Mouse (Mus musculus): ENCODE data around the gene Gm10318. TPM values are rescaled to one million over a fixed set of nuclear protein-coding genes. Genes with fewer than 3 reads are reported as not detected.

The Gm10318 gene
- polyA plus RNA-seq, 1 experiment, result not detected

- Histone ChIP-seq H3K4me3 (no peak overlapping the region), H3K27me3 (ENCODE audit: control insufficient read depth, insufficient read depth, insufficient read length) (peaks cover 8% of the 10 kb centered on the region), H3K4me2 (ENCODE audit: low read depth) (no peak overlapping the region), H3ac (ENCODE audit: control insufficient read depth, insufficient read length) (no peak overlapping the region), H3K36me3 (ENCODE audit: control insufficient read depth, insufficient read depth) (no peaks in the 10 kb centered on the region), H3K79me2 (ENCODE audit: control insufficient read depth, insufficient read depth) (no peaks in the 10 kb centered on the region)
- TF ChIP-seq POLR2AphosphoS2 (IDR thresholded peaks at IDR 0.05; ENCODE audit: insufficient read length, low read depth), result no peak
- no peak for TF ChIP-seq MAX (IDR thresholded peaks at IDR 0.05; ENCODE audit: low read depth)
- TF ChIP-seq MYOG (IDR thresholded peaks at IDR 0.05; ENCODE audit: control insufficient read depth in 1 of 3, insufficient read depth in 1 of 3, insufficient read length in 2 of 3, low read depth in 2 of 3), result no peak
- no peak for TF ChIP-seq USF1 (IDR thresholded peaks at IDR 0.05; ENCODE audit: low read depth)
- TF ChIP-seq TCF12 (IDR thresholded peaks at IDR 0.05; ENCODE audit: insufficient read depth, poor library complexity, severe bottlenecking), result no peak
- TF ChIP-seq REST (IDR thresholded peaks at IDR 0.05; ENCODE audit: insufficient read depth, insufficient read length), result no peak
- TF ChIP-seq TCF3 (IDR thresholded peaks at IDR 0.05; ENCODE audit: insufficient read length, low read depth), result no peak
- no peak for TF ChIP-seq MYOD1 (IDR thresholded peaks at IDR 0.05; ENCODE audit: control insufficient read depth in 1 of 3, insufficient read length in 2 of 3, low read depth in 2 of 3)
- TF ChIP-seq E2F4 (IDR thresholded peaks at IDR 0.05; ENCODE audit: insufficient read depth), result no peak
- TF ChIP-seq POLR2A (IDR thresholded peaks at IDR 0.05; ENCODE audit: insufficient read length, low read depth), result no peak
- TF ChIP-seq CEBPB (IDR thresholded peaks at IDR 0.05; ENCODE audit: insufficient read depth, poor library complexity, severe bottlenecking), result no peak
- TF ChIP-seq SRF (IDR thresholded peaks at IDR 0.05; ENCODE audit: control insufficient read depth, insufficient read length, low read depth), result no peak
Measured at GRCm38 (mm10) chr10:77815514-77815913, 37.1 kb upstream of the Gm10318 start.

GRCm38 (mm10) chr10:77818523-77818922 is 34.1 kb upstream of the Gm10318 start:
- no peaks in the 10 kb centered on the region for H3K36me3 ChIP-seq (ENCODE audit: control insufficient read depth, insufficient read depth)
- no peaks in the 10 kb centered on the region for H3K79me2 ChIP-seq (ENCODE audit: control insufficient read depth, insufficient read depth)
- H3K4me2 ChIP-seq (ENCODE audit: low read depth), result no peak overlapping the region
- TF ChIP-seq USF1 (IDR thresholded peaks at IDR 0.05; ENCODE audit: low read depth) (no peak), TCF12 (IDR thresholded peaks at IDR 0.05; ENCODE audit: insufficient read depth, poor library complexity, severe bottlenecking) (no peak)
- no peak overlapping the region for H3ac ChIP-seq (ENCODE audit: control insufficient read depth, insufficient read length)
- H3K27me3 ChIP-seq (ENCODE audit: control insufficient read depth, insufficient read depth, insufficient read length), result peaks cover 13% of the 10 kb centered on the region
- no peak overlapping the region for H3K4me3 ChIP-seq

- Histone ChIP-seq H3K4me2 (ENCODE audit: low read depth) (no peak overlapping the region), H3ac (ENCODE audit: control insufficient read depth, insufficient read length) (no peak overlapping the region), H3K79me2 (ENCODE audit: control insufficient read depth, insufficient read depth) (no peaks in the 10 kb centered on the region), H3K27me3 (ENCODE audit: control insufficient read depth, insufficient read depth, insufficient read length) (peaks cover 13% of the 10 kb centered on the region), H3K36me3 (ENCODE audit: control insufficient read depth, insufficient read depth) (no peaks in the 10 kb centered on the region), H3K4me3 (no peak overlapping the region)
- TF ChIP-seq POLR2A (IDR thresholded peaks at IDR 0.05; ENCODE audit: insufficient read length, low read depth), result no peak
- no peak for TF ChIP-seq TCF3 (IDR thresholded peaks at IDR 0.05; ENCODE audit: insufficient read length, low read depth)
- TF ChIP-seq MYOG (IDR thresholded peaks at IDR 0.05; ENCODE audit: control insufficient read depth in 1 of 3, insufficient read depth in 1 of 3, insufficient read length in 2 of 3, low read depth in 2 of 3), result no peak
- no peak for TF ChIP-seq REST (IDR thresholded peaks at IDR 0.05; ENCODE audit: insufficient read depth, insufficient read length)
- no peak for TF ChIP-seq MAX (IDR thresholded peaks at IDR 0.05; ENCODE audit: low read depth)
- TF ChIP-seq POLR2AphosphoS2 (IDR thresholded peaks at IDR 0.05; ENCODE audit: insufficient read length, low read depth), result no peak
- no peak for TF ChIP-seq USF1 (IDR thresholded peaks at IDR 0.05; ENCODE audit: low read depth)
- TF ChIP-seq MYOD1 (IDR thresholded peaks at IDR 0.05; ENCODE audit: control insufficient read depth in 1 of 3, insufficient read length in 2 of 3, low read depth in 2 of 3), result no peak
- no peak for TF ChIP-seq E2F4 (IDR thresholded peaks at IDR 0.05; ENCODE audit: insufficient read depth)
- no peak for TF ChIP-seq TCF12 (IDR thresholded peaks at IDR 0.05; ENCODE audit: insufficient read depth, poor library complexity, severe bottlenecking)
- TF ChIP-seq CEBPB (IDR thresholded peaks at IDR 0.05; ENCODE audit: insufficient read depth, poor library complexity, severe bottlenecking), result no peak
- no peak for TF ChIP-seq SRF (IDR thresholded peaks at IDR 0.05; ENCODE audit: control insufficient read depth, insufficient read length, low read depth)
Measured at GRCm38 (mm10) chr10:77819203-77819602, 33.5 kb upstream of the Gm10318 start.

GRCm38 (mm10) chr10:77826951-77827350 is 25.7 kb upstream of the Gm10318 start, which contains the start of gene Krtap10-4:
TSS of gene Krtap10-4 (minus strand) at chr10:77827095.
- H3K36me3 ChIP-seq (ENCODE audit: control insufficient read depth, insufficient read depth), result no peaks in the 10 kb centered on the region
- TF ChIP-seq POLR2AphosphoS2 (IDR thresholded peaks at IDR 0.05; ENCODE audit: insufficient read length, low read depth), result no peak
- TF ChIP-seq USF1 (IDR thresholded peaks at IDR 0.05; ENCODE audit: low read depth), result no peak
- no peak for TF ChIP-seq SRF (IDR thresholded peaks at IDR 0.05; ENCODE audit: control insufficient read depth, insufficient read length, low read depth)
- TF ChIP-seq MAX (IDR thresholded peaks at IDR 0.05; ENCODE audit: low read depth), result no peak
- no peak for TF ChIP-seq POLR2A (IDR thresholded peaks at IDR 0.05; ENCODE audit: insufficient read length, low read depth)
- TF ChIP-seq TCF3 (IDR thresholded peaks at IDR 0.05; ENCODE audit: insufficient read length, low read depth), result no peak
- TF ChIP-seq REST (IDR thresholded peaks at IDR 0.05; ENCODE audit: insufficient read depth, insufficient read length), result no peak
- no peak for TF ChIP-seq MYOG (IDR thresholded peaks at IDR 0.05; ENCODE audit: control insufficient read depth in 1 of 3, insufficient read depth in 1 of 3, insufficient read length in 2 of 3, low read depth in 2 of 3)
- H3K27me3 ChIP-seq (ENCODE audit: control insufficient read depth, insufficient read depth, insufficient read length), result peaks cover 11% of the 10 kb centered on the region
- no peaks in the 10 kb centered on the region for H3K79me2 ChIP-seq (ENCODE audit: control insufficient read depth, insufficient read depth)
- no peak within 1 kb of the TSS for H3K4me3 ChIP-seq
- no peak within 1 kb of the TSS for H3K4me2 ChIP-seq (ENCODE audit: low read depth)
- H3ac ChIP-seq (ENCODE audit: control insufficient read depth, insufficient read length), result no peak within 1 kb of the TSS

GRCm38 (mm10) chr10:77835647-77836046 is 17.0 kb upstream of the Gm10318 start, which contains the start of gene Krtap10-10:
TSS of gene Krtap10-10 (plus strand) at chr10:77835947.
- no peaks in the 10 kb centered on the region for H3K36me3 ChIP-seq (ENCODE audit: control insufficient read depth, insufficient read depth)
- H3ac ChIP-seq (ENCODE audit: control insufficient read depth, insufficient read length), result no peak within 1 kb of the TSS
- H3K4me3 ChIP-seq, result no peak within 1 kb of the TSS
- H3K79me2 ChIP-seq (ENCODE audit: control insufficient read depth, insufficient read depth), result no peaks in the 10 kb centered on the region
- no peak within 1 kb of the TSS for H3K4me2 ChIP-seq (ENCODE audit: low read depth)
- no peak for TF ChIP-seq POLR2A (IDR thresholded peaks at IDR 0.05; ENCODE audit: insufficient read length, low read depth)
- no peak for TF ChIP-seq MYOG (IDR thresholded peaks at IDR 0.05; ENCODE audit: control insufficient read depth in 1 of 3, insufficient read depth in 1 of 3, insufficient read length in 2 of 3, low read depth in 2 of 3)
- TF ChIP-seq MAX (IDR thresholded peaks at IDR 0.05; ENCODE audit: low read depth), result no peak
- no peak for TF ChIP-seq SRF (IDR thresholded peaks at IDR 0.05; ENCODE audit: control insufficient read depth, insufficient read length, low read depth)
- TF ChIP-seq TCF3 (IDR thresholded peaks at IDR 0.05; ENCODE audit: insufficient read length, low read depth), result no peak
- TF ChIP-seq USF1 (IDR thresholded peaks at IDR 0.05; ENCODE audit: low read depth), result no peak
- no peak for TF ChIP-seq MYOD1 (IDR thresholded peaks at IDR 0.05; ENCODE audit: control insufficient read depth in 1 of 3, insufficient read length in 2 of 3, low read depth in 2 of 3)
- TF ChIP-seq REST (IDR thresholded peaks at IDR 0.05; ENCODE audit: insufficient read depth, insufficient read length), result no peak
- TF ChIP-seq E2F4 (IDR thresholded peaks at IDR 0.05; ENCODE audit: insufficient read depth), result no peak
- no peak for TF ChIP-seq CEBPB (IDR thresholded peaks at IDR 0.05; ENCODE audit: insufficient read depth, poor library complexity, severe bottlenecking)
- TF ChIP-seq POLR2AphosphoS2 (IDR thresholded peaks at IDR 0.05; ENCODE audit: insufficient read length, low read depth), result no peak
- TF ChIP-seq TCF12 (IDR thresholded peaks at IDR 0.05; ENCODE audit: insufficient read depth, poor library complexity, severe bottlenecking), result no peak
- H3K27me3 ChIP-seq (ENCODE audit: control insufficient read depth, insufficient read depth, insufficient read length), result peaks cover 7% of the 10 kb centered on the region
